Mouse (Mus musculus) subcutaneous adipose tissue, adult 2 months (tissue): ENCODE data around the gene H2-T22. TPM values are rescaled to one million over a fixed set of nuclear protein-coding genes. Genes with fewer than 3 reads are reported as not detected.

Source experiments
- polyA plus RNA-seq: library from polyadenylated mRNA; depleted of rRNA; stranded (reverse); fragments of >200 nt; gene quantifications from 2 replicates; pipeline ENCODE4 v1.2.3, GENCODE M21; 2012; ENCODE audit warnings: low replicate concordance; rRNA removed

Gene H2-T22
- polyA plus RNA-seq, result 82.2 and 154 TPM in 2 replicates

DNA sequence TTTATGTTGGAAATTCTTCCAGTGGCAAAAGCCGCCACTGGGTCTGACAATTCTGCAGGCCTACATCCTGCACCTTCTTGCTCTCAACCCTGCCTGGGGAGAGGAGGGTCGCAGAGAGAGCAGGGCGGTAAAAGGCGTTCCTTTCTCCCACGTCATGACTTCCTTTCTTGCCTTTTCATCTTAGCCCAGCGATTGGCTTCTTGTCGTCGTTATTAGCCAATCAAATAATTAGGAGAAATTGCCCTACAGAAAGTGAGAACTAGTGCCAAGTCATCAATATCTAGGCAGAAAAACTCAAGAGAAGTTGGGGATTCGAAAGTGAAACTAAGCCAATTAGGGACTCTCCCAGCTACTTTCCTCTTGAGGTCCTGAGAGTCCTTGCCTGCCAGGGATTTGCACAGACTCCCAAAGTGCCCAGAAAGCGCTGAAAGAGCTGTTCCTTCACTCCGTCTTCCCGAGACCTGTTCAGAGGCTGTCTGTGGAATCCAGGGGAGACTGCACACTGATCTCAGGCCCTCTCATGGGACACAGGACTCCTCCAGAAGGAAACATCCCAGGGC, at the start of gene H2-T22, which contains the start of gene Gm6034:
Gene H2-T22, minus strand, starts transcription at position 138 of the 560 bp plus-strand sequence.
Gene Gm6034, plus strand, starts transcription at position 352 of the 560 bp plus-strand sequence.

DNA sequence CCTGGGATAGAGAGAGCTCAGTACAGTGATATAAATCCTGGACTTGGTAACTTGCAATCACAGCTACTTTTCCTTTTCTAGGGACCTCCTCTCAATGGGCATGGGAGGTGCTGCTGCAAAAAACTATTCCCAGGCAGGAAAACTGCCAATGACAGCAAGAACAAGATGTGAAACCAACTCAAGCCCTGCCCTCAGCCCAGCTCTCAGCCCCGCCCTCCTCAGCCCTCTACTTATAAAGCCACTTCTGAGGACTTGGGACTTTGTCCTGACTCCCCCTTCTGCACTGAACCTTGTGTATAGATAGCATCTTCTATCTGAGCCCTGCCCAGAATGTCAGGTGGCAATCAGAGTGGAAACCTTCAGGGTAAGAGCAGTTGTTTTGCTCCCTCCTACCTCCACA, 15.8 kb upstream of the H2-T22 start, which contains the start of gene Gm11127:
Gene Gm11127, minus strand, starts transcription at position 10 of the 400 bp plus-strand sequence.

DNA sequence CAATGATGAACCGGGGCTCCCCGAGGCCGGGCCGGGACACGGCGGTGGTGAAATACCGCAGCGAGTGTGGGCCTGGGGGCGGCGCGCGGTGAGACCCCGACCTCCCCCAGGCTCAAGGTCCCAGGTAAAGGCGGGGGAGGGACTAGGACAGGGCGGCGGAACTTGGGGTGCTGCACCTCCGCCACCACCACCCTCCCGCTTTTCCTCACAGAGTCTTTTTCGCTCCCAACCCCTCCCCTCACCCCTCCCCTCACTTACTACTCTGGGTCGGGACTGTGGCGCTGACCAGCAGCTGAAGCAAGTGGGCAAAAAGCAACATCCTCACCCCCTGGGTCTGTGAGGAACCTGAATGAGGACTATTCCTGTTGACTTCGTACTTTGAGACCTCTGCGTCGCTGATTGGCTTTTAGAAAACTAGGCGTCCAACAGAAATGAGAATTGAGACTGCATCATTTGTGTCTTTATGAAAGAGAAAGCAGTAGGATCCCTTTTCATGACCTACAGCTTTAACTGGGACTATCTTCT, 10.1 kb downstream of the H2-T22 start, which contains the start of gene H2-T23:
Gene H2-T23, minus strand, starts transcription at position 505 of the 525 bp plus-strand sequence.

DNA sequence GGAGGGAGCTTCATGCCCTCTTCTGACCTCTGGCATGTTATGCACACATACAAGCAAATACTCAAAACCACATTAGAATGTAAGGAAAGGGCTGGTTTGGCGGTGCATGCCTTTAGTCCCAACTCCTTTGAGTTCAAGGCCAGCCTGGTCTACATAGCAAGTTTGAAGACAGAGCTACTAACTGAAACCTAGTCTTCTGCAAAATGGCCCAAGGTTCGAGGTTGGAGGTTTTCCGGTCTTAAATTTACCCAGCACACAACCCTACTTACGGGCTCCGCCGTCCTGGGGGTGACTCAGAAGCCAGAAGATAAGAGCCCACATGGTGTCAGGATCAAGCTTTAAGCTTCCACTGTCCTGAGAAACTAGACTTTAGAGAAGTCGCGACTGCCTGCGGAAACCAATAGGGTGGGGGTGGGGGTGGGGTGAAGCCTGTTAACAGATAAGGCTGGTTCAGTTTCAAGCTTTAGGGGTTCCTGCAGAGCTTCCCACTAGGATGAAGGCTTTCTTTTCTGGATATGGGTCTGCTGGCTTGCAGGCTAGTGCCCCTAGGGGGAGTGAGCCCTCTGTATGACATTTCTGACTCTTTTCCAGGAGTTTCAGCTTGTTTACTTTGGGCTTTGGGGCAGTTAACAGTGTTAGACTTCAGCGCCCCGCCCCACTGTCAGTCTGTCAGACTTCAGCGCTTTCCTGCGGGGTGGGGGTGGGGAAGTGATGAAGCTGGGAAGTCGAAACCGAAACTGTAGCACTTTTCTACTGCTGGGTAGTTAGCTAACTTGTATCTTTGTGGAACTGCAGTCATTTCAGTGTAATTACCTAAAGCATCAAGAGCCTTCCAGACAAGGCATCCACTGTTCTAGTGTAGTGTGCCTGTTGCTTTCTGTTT, 22.1 kb downstream of the H2-T22 start, which contains the start of gene H2-T24:
Gene H2-T24, minus strand, starts transcription at position 370 of the 883 bp plus-strand sequence.

Other genes with a start within 250 kb of the H2-T22 start
- 11.6 and 26.3 TPM in 2 replicates for gene Ier3, start 221.1 kb downstream of the H2-T22 start, polyA plus RNA-seq
- gene Flot1, start 219.5 kb downstream of the H2-T22 start, polyA plus RNA-seq, result 74.1 and 117 TPM in 2 replicates
- gene Tubb5, start 204.4 kb downstream of the H2-T22 start, polyA plus RNA-seq, result 262 and 722 TPM in 2 replicates
- 6.8 and 17.1 TPM in 2 replicates for gene Mdc1, start 201.2 kb downstream of the H2-T22 start, polyA plus RNA-seq
- 8.9 and 33.1 TPM in 2 replicates for gene Nrm, start 181.4 kb downstream of the H2-T22 start, polyA plus RNA-seq
- gene Ppp1r18, start 177.2 kb downstream of the H2-T22 start, polyA plus RNA-seq, result 70.8 and 77.1 TPM in 2 replicates
- 59.8 and 74.9 TPM in 2 replicates for gene Dhx16, start 162.9 kb downstream of the H2-T22 start, polyA plus RNA-seq
- 56.2 and 59.4 TPM in 2 replicates for gene 2310061I04Rik, start 145.3 kb downstream of the H2-T22 start, polyA plus RNA-seq
- 55.6 and 80.0 TPM in 2 replicates for gene Atat1, start 132.7 kb downstream of the H2-T22 start, polyA plus RNA-seq
- gene Mrps18b, start 126.4 kb downstream of the H2-T22 start, polyA plus RNA-seq, result 122 and 128 TPM in 2 replicates
- gene Ppp1r10, start 126.3 kb downstream of the H2-T22 start, polyA plus RNA-seq, result 18.8 and 32.6 TPM in 2 replicates
- 61.7 and 91.3 TPM in 2 replicates for gene Abcf1, start 73.0 kb downstream of the H2-T22 start, polyA plus RNA-seq
- gene Gnl1, start 62.9 kb downstream of the H2-T22 start, polyA plus RNA-seq, result 23.8 and 31.5 TPM in 2 replicates
- 18.8 and 28.7 TPM in 2 replicates for gene Prr3, start 62.5 kb downstream of the H2-T22 start, polyA plus RNA-seq
- gene H2-T24, start 22.2 kb downstream of the H2-T22 start, polyA plus RNA-seq, result 2.8 and 14.8 TPM in 2 replicates
- 124 and 208 TPM in 2 replicates for gene H2-T23, start 9.9 kb downstream of the H2-T22 start, polyA plus RNA-seq
- 0.14 TPM in 1 of 2 replicates, not detected in the other for gene Gm6034, start 214 bp upstream of the H2-T22 start, polyA plus RNA-seq
- gene Gm11127, start 15.6 kb upstream of the H2-T22 start, polyA plus RNA-seq, result 0.21 and 0.52 TPM in 2 replicates
- 0.33 and 0.83 TPM in 2 replicates for gene Gm19684, start 78.9 kb upstream of the H2-T22 start, polyA plus RNA-seq
- gene Gm7030, start 86.7 kb upstream of the H2-T22 start, polyA plus RNA-seq, result 0.33 TPM in 1 of 2 replicates, not detected in the other
- gene Gm8909, start 125.8 kb upstream of the H2-T22 start, polyA plus RNA-seq, result not detected in 2 replicates
- 0.13 TPM in 1 of 2 replicates, not detected in the other for gene H2-T3, start 147.5 kb upstream of the H2-T22 start, polyA plus RNA-seq
- 59.1 and 59.4 TPM in 2 replicates for gene Rpp21, start 215.3 kb upstream of the H2-T22 start, polyA plus RNA-seq
- 9.9 and 19.6 TPM in 2 replicates for gene Trim39, start 229.5 kb upstream of the H2-T22 start, polyA plus RNA-seq
- gene H2-M10.2, start 243.7 kb upstream of the H2-T22 start, polyA plus RNA-seq, result not detected in 2 replicates